Mouse (Mus musculus) embryonic stem cell, embryonic (primary cell): Measurements from ENCODE around the gene Tipin.

Experiments
- CTCF ChIA-PET, 4 experiments: fragments of 300-600 bp in 2 of 4; fragments of 350-600 bp in 2 of 4; sonication (Branson Sonifier 250); formaldehyde crosslinking; loops; one replicate each; lab custom pipeline; 2022; ENCODE audit warnings: inconsistent platforms in 2 of 4; lab: Charles Lee
- POLR2A ChIA-PET, 4 experiments: fragments of 300-600 bp in 2 of 4; fragments of 350-600 bp in 2 of 4; sonication (Branson Sonifier 250); formaldehyde crosslinking; loops; one replicate each; lab custom pipeline; 2022; ENCODE audit warnings: antibody characterized with exemption in 4 of 4, inconsistent platforms in 1 of 4; lab: Charles Lee

Gene Tipin

DNA sequence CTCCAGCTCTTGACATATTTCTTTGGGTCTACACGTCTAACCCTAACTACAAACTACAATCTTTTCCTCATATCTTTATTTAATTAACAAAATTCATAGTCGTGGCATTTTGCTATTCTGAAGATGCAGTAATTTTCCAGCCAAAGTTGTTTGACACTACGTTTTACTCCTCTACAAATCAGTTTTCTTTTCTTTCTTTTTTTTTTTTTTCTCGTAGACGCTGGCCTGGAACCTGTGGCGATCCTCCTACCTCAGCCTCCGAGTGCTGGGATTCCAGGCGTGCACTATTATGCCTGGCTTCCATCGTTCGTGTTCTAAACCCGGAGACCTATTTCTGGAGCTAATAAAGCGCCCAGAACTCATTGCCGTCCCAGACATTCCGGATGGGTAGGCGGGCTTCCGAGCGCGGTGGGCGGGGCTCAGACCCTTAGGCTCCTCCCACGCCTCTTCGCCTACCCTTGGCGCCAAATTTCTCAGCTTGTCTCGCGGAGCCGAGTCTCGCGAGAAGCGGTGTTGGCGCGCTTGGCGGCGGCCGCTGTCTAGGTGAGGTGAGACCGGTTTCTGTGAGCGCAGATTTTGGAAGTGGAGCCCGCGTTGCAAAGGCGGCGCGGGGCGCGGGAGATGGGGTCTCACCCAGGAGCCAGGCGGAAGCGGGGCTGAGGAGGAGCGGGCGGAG is at the start of gene Tipin:
Tipin (plus strand) TSS at position 477 of the 676 bp plus-strand sequence.
- ChIA-PET POLR2A (interaction anchor here (0.5 to 9.5 kb wide), 169 partner anchors 9 to 1469 kb away, joined by 3 to 236 read pairs (median 4); partner anchors contain the start of genes Snapc5 (in 4 of the 4), Rpl4 (in 3 of the 4), Zwilch (in 3 of the 4) and Map2k1 (in 2 of the 4)), CTCF (interaction anchor here (0.5 to 1.9 kb wide), 29 partner anchors 9 to 894 kb away, joined by 3 to 38 read pairs (median 4); partner anchors contain the start of genes Snapc5 (in 3 of the 4) and Rab11a (in 1 of the 4))

DNA sequence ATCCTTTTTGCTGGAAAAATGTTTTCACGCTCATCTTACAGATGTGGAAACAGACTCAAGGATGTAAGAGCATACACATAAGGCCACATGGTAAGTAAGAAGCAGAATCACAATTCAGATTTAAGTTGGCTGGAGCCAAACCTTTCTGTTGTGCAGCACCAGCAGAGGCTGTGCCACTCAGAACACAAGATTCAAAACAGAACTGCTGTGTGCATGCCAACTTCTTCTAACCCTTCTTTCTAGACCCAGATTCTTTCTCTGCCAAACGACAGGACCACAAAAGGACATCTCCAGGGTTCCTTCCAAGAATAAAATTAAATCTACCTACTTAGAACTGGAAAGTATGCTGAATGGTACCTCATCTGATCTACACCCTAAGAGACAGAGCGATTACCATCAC is 49.7 kb upstream of the Tipin start:
- ChIA-PET CTCF (interaction anchor here in 3 of 4 experiments (0.6 to 1.2 kb wide), 3 partner anchors 13 to 53 kb away, joined by 3 to 6 read pairs (median 3); no protein-coding TSS in a partner anchor), POLR2A (interaction anchor here (0.5 to 4.4 kb wide), 34 partner anchors 8 to 155 kb away, joined by 3 to 35 read pairs (median 4); partner anchors contain the start of genes Snapc5 (in 4 of the 4), Map2k1 (in 1 of the 4) and Tipin (in 1 of the 4))

DNA sequence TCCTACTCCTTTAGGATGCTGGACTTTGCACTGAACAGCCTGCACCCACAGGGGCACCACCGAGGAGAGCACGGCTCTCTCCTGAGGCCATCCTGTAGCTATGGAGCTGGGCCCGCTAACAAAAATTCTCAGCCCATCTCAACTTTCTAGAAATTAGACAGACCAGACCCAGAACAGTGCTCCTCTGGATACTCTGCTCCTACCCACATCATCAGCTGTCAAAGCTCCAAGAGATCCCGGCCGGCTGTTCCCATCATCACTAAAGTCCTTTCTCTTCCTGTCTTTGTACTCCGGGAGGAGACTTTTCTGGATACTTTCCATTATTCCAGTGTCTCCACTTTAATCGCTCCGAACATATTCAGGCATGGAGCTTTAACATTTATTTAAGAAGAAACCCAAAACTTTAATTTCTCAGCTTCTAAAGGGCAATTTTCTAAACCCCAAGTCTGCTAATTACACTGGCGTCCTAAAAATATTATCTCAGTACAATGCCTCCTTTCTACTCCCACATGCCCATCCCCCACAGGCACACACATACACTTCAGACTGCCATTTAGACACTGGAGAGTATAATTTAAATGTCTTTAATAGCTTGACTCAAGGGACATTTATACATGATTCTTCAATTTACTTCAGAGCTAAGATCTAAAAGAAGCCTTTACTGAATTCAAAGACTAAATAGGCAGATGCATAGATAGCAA is 49.0 kb upstream of the Tipin start:
- ChIA-PET CTCF (interaction anchor here (0.5 to 1.2 kb wide), 11 partner anchors 12 to 323 kb away, joined by 3 to 9 read pairs (median 4); partner anchors contain the start of gene Snapc5 (in 1 of the 4)), POLR2A (interaction anchor here (0.5 to 4.4 kb wide), 50 partner anchors 8 to 619 kb away, joined by 3 to 35 read pairs (median 4); partner anchors contain the start of genes Snapc5 (in 4 of the 4), Map2k1 (in 1 of the 4) and Tipin (in 1 of the 4))

DNA sequence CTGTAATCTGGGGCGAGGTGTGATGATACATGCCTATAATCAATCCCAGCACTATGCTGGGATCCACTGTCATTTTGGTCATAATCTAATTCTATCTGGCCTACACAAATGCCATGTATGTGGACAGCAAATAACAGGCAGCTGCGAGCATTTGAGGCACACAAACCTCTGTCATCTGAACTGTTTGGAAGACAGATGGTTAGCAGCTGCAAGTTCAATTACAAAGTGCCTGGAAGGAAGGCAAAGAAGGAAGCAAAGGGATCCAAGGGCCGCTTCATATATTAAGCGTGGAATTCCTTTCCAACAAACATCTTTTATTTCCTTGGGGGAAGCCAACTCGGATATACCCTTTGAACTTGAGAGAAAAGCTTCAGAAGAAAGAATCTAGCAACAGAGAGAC is 47.7 kb upstream of the Tipin start:
- POLR2A ChIA-PET, result interaction anchor here in 3 of 4 experiments (0.6 to 4.4 kb wide), 25 partner anchors 9 to 108 kb away, joined by 3 to 35 read pairs (median 5); partner anchors contain the start of genes Snapc5 (in 2 of the 3), Map2k1 (in 1 of the 3) and Tipin (in 1 of the 3)
- CTCF ChIA-PET, result interaction anchor here in 3 of 4 experiments (0.6 to 2.1 kb wide), 5 partner anchors 20 to 320 kb away, joined by 3 to 5 read pairs (median 3); partner anchors contain the start of gene Snapc5 (in 1 of the 3)

DNA sequence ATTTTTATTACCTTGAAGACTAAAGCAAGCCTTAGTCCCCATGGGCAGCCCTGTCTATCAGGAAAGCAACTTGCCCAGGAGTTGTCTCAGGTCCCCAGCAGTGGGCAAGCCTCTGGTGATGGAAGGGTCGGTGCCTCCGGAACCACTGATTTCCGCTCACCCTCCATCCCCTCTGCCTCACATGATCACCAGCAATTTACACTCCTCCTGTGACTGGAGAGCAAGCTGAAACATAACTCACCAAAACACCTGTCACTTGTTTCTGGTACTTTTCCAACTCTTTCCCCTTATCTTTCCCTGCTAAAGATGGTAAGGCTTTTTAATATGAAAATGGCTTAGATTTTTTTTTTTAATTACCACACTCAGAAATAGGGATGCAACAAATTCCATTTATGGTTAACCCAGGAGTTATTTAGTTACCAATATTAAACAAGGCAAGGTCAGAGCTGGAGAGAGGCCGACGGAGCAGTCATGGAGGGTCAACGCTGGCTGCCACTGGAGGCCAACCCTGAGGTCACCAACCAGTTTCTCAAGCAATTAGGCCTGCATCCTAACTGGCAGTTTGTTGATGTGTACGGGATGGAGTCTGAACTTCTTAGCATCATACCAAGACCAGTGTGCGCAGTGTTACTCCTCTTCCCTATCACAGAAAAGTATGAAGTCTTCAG is 46.5 kb upstream of the Tipin start, which contains the start of gene Uchl4:
Uchl4 (plus strand) TSS at position 434 of the 668 bp plus-strand sequence.
- POLR2A ChIA-PET, result interaction anchor here in 3 of 4 experiments (1.0 to 4.4 kb wide), 18 partner anchors 10 to 109 kb away, joined by 3 to 35 read pairs (median 4); partner anchors contain the start of genes Snapc5 (in 2 of the 3), Map2k1 (in 1 of the 3) and Tipin (in 1 of the 3)
- CTCF ChIA-PET, result interaction anchor here in 2 of 4 experiments (0.5 to 2.1 kb wide), 3 partner anchors 19 to 115 kb away, joined by 3 to 5 read pairs (median 3); partner anchors contain the start of gene Snapc5 (in 1 of the 2)

DNA sequence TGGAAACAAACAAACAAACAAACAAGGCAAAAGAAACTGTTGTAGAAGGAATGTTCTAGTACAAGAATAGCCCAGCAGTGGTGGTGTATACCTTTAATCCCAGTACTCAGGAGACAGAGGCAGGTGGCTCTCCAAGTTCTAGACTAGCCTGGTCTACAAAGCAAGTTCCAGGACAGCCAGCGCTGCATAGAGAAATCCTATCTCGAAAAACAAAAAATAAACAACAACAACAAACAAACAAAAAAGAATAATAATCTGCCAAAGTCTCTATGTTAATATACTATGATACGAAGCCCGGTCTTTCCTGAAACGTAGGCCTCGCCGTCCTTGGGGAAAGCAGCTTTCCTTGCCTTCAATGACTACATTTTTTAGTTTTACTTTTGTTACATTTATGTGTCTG is 45.3 kb upstream of the Tipin start:
- ChIA-PET POLR2A (no interaction called here), CTCF (no interaction called here)

DNA sequence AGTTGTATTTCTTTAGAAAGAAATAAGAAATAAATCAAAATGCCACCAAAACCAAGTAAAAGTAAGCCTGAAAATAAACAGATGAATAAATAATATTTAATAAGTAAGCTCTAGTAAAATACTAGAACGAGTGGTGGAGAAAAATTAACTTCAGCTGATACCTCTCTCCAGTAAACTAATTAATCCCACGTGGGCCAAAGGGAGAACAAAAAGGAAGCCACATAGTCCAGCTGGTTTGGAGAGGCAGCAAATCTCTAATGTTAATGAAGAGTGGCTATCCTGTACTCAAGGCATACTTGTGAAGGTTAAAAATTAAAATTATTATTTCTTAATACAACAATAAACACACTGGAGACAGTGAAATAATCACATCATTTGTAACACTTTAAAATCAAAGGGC is 41.3 kb upstream of the Tipin start:
- POLR2A ChIA-PET, result interaction anchor here (0.7 to 2.5 kb wide), 33 partner anchors 8 to 135 kb away, joined by 3 to 30 read pairs (median 5); partner anchors contain the start of genes Snapc5 (in 4 of the 4), Map2k1 (in 2 of the 4), Tipin (in 2 of the 4) and Rpl4 (in 1 of the 4)

DNA sequence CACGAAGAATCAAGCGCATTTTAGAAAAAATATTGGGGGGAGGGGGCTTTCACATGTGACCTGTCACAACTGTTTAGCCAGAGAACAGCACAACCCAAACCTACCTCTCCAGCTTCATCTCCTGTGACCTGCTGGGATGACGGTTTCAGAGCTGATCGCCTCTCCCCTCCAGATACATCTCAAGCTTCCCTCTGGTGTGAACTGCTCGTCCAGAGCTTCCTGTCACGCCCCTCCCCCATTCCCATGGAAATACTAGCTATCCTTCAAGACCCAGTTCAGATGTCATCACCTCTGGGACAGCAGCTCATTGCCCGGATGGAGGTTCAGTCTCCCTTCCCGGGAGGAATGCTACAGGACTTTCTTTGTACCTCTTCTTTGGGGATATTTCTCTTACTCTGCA is 40.7 kb upstream of the Tipin start:
- POLR2A ChIA-PET, result interaction anchor here (0.7 to 2.5 kb wide), 37 partner anchors 8 to 136 kb away, joined by 3 to 30 read pairs (median 5); partner anchors contain the start of genes Snapc5 (in 4 of the 4), Map2k1 (in 2 of the 4), Tipin (in 2 of the 4) and Rpl4 (in 1 of the 4)
- CTCF ChIA-PET, result interaction anchor here in 3 of 4 experiments (0.6 to 1.2 kb wide), 9 partner anchors 11 to 283 kb away, joined by 3 to 5 read pairs (median 3); partner anchors contain the start of gene Snapc5 (in 1 of the 3)

More for the DNA sequence above, 41.3 kb upstream of the Tipin start:
- CTCF ChIA-PET, result interaction anchor here in 3 of 4 experiments (0.6 to 1.2 kb wide), 5 partner anchors 11 to 217 kb away, joined by 3 to 5 read pairs (median 3); no protein-coding TSS in a partner anchor

DNA sequence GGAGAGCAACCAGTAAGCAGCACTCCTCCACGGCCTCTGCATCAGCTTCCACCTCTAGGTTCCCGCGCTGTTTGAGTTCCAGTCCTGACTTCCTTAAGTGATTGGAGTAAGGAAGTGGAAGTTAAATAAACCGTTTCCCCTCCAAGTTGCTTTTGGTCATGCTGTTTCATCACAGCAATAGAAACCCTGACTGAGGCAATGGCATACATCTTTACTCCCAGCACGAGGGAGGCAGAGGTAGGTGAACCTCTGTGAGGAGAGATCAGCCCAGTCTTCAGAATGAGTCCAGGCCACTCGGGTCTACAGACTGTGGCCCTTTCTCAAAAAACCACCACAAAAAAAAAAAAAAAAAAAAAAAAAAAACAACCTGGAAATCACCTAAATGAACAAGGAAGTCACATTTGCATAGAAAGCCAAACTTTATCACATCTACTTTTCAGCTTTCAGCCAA is 39.0 kb upstream of the Tipin start:
- ChIA-PET CTCF (interaction anchor here in 3 of 4 experiments (0.6 to 1.3 kb wide), 6 partner anchors 9 to 536 kb away, joined by 3 to 22 read pairs (median 3); partner anchors contain the start of gene Map2k1 (in 1 of the 3)), POLR2A (interaction anchor here (0.6 to 4.5 kb wide), 19 partner anchors 9 to 1102 kb away, joined by 3 to 21 read pairs (median 5); partner anchors contain the start of genes Snapc5 (in 2 of the 4) and Tipin (in 2 of the 4))

DNA sequence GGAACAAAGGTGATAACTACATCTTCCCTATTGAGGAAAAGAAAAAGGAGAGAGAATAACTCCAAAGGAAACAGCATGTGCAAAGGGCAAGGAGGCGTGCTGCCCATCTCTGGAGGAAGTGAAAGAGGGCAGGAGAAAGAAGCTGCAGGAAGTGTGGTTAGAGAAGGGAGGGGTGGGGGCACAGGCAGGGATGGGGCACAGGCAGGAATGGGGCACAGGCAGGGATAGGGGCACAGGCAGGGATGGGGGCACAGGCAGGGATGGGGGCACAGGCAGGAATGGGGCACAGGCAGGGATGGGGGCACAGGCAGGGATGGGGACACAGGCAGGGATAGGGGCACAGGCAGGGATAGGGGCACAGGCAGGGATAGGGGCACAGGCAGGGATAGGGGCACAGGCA is 32.0 kb upstream of the Tipin start:
- ChIA-PET CTCF (interaction anchor here in 2 of 4 experiments (0.5 to 1.0 kb wide), 3 partner anchors 16 to 71 kb away, joined by 3 to 9 read pairs (median 3); no protein-coding TSS in a partner anchor), POLR2A (interaction anchor here in 2 of 4 experiments (0.7 to 10.0 kb wide), 11 partner anchors 9 to 70 kb away, joined by 3 to 116 read pairs (median 6); partner anchors contain the start of gene Snapc5 (in 2 of the 2))

DNA sequence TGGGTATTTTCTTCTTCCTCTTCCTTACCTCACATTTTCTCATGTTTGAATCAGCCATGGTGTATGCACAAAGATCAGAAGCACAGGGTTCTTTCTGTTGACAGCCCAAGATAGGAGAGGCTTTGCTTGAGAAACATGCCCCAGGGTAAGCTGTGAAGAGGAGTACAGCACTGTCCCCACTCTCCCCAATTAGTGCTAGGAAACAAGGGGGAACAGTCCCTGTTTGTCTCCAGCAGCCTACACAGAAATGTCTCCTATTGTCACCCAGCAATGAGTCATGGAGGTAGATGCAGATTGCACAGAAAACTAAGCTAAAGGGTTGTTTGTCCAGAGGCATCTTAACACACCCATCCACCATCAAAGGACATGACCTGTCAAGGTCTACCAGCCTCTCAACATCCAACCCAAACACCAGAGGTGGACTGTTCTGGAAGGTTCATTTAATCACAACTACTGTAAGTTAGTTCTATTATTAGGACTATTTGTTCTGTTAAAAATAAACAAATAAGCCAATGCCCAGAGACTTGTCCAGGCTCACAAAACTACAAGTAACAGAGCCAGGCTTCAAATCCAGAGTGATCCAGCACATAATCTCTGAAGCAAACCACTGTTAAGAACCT is 31.2 kb upstream of the Tipin start:
- POLR2A ChIA-PET, result interaction anchor here in 2 of 4 experiments (0.7 to 10.0 kb wide), 17 partner anchors 8 to 130 kb away, joined by 3 to 116 read pairs (median 5); partner anchors contain the start of genes Snapc5 (in 2 of the 2) and Tipin (in 1 of the 2)
- CTCF ChIA-PET, result interaction anchor here in 2 of 4 experiments (0.5 to 1.0 kb wide), 2 partner anchors 17 kb away, joined by 3 to 9 read pairs; no protein-coding TSS in a partner anchor

DNA sequence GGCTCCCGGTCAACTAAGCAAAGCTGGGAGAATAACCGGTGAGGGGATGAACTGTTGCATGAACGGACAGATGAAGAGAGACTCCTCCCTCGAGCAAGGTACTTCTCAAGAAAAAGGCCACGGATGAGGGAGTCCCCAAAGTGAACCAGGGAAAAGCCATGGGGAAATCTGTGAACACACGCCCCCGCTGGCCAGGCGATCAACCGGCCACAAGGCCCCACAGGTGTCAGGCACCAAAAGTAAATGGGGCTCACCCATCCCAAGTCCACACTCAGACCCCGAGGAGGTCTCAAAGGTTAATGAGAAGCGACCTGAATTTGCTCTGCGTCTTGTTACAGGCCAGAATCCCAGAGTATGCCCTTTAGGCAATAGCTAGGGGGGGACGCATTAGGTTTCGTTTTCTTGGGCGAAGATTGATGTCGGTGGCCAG is 28.8 kb upstream of the Tipin start:
- CTCF ChIA-PET, result interaction anchor here in 3 of 4 experiments (0.5 to 3.2 kb wide), 9 partner anchors 9 to 133 kb away, joined by 3 to 13 read pairs (median 3); partner anchors contain the start of gene Snapc5 (in 1 of the 3)
- POLR2A ChIA-PET, result interaction anchor here (0.6 to 10.0 kb wide), 56 partner anchors 8 to 136 kb away, joined by 3 to 116 read pairs (median 4); partner anchors contain the start of genes Tipin (in 4 of the 4), Snapc5 (in 3 of the 4), Rpl4 (in 2 of the 4) and Uchl4 (in 2 of the 4)

DNA sequence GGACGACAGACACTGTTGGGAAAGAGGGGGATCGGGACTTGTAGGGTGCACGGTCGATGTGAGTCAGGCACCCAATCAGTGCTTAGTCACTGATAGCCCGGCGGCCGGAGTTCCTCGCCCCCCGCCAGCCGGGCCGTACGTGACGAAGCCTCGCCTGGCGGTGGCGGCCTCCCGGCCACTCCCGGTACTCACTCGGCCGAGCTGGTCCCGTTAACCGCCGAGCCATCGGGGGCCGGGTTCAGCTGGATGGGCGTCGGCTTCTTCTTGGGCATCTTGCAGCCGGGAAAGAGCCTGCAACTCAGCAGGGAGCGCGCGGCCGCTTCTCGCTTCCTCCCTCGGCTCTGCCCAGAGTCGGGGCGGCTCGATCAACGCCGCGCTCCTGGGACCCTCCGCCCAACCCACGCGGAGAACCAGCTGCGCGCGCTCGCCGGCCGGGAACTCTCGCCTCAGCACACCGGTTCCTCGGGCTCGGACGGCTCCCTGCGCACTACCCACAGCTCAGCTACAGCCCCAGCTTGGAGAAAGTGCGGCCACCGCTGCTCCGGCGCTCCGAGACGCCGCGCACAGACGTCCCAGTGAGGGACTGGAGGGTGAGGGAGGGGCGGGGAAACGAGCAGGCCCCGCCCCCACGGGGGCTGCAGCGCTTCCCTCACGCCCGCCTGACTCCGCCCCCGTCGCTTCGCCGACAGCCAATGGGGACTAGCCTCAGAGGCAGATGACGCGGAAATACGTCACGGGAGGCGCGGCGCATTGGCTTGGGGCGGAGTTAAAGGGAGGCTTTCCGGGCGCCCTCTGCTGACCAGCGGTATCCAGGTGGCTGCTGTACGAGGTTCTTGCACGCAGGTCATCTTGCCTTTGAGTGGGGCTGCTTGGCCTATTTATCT is 28.1 kb upstream of the Tipin start, which contains the start of gene Map2k1:
Map2k1 (minus strand) TSS at position 611 of the 884 bp plus-strand sequence.
- ChIA-PET CTCF (interaction anchor here (0.5 to 3.2 kb wide), 19 partner anchors 9 to 418 kb away, joined by 3 to 13 read pairs (median 3); partner anchors contain the start of gene Snapc5 (in 2 of the 4)), POLR2A (interaction anchor here (0.5 to 10.0 kb wide), 63 partner anchors 8 to 136 kb away, joined by 3 to 116 read pairs (median 4); partner anchors contain the start of genes Rpl4 (in 3 of the 4), Snapc5 (in 3 of the 4), Tipin (in 3 of the 4) and Zwilch (in 3 of the 4))

DNA sequence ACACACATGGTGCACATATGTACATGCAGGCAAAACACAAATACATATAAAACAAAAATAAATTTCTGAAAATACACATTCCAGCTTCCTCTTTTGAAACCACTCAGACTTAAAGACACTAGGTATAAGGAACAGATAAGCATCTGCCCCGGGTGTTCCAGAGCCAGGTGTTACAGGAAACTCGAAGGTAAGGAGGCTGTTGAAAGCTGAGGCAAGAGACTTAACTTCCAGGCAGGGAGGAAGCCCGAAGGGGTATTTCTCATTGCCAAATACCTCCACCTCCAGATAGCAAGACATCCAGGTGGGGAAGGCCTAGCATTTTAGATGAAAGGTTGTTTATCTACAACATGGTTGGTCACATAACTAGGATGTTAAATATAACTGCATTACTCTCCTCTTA is 26.0 kb upstream of the Tipin start:
- CTCF ChIA-PET, result interaction anchor here in 2 of 4 experiments (0.5 kb wide), 2 partner anchors 9 to 1626 kb away, joined by 4 to 16 read pairs; no protein-coding TSS in a partner anchor
- POLR2A ChIA-PET, result interaction anchor here in 2 of 4 experiments (0.5 to 10.0 kb wide), 10 partner anchors 11 to 959 kb away, joined by 3 to 116 read pairs (median 7); partner anchors contain the start of genes Rpl4 (in 1 of the 2), Snapc5 (in 1 of the 2), Tipin (in 1 of the 2) and Zwilch (in 1 of the 2)
